Mouse (Mus musculus): ENCODE measurements around the gene Samd15. TPM values are rescaled to one million over a fixed set of nuclear protein-coding genes. Genes with fewer than 3 reads are reported as not detected.

Samd15 gene
- polyA plus RNA-seq, 1 experiment: 0.52 TPM

Other genes starting within 250 kb of the Samd15 start
- gene Zdhhc22, start 209.3 kb upstream of the Samd15 start, polyA plus RNA-seq (2012; ENCODE audit: insufficient read depth, insufficient read length, missing spikeins): not detected in 2 replicates
- gene Tmem63c, start 178.4 kb upstream of the Samd15 start, polyA plus RNA-seq (2012; ENCODE audit: insufficient read depth, insufficient read length, missing spikeins): not detected in 2 replicates
- not detected in 2 replicates for gene Ngb, start 97.2 kb upstream of the Samd15 start, polyA plus RNA-seq (2012; ENCODE audit: insufficient read depth, insufficient read length, missing spikeins)
- gene Gstz1, start 52.6 kb upstream of the Samd15 start, polyA plus RNA-seq (2012; ENCODE audit: insufficient read depth, insufficient read length, missing spikeins): 423 and 452 TPM in 2 replicates
- 3.9 and 4.7 TPM in 2 replicates for gene Pomt2, start 51.8 kb upstream of the Samd15 start, polyA plus RNA-seq (2012; ENCODE audit: insufficient read depth, insufficient read length, missing spikeins)
- gene Tmed8, start 731 bp downstream of the Samd15 start, polyA plus RNA-seq (2012; ENCODE audit: insufficient read depth, insufficient read length, missing spikeins): 2.7 and 4.1 TPM in 2 replicates
- gene Noxred1, start 39.0 kb downstream of the Samd15 start, polyA plus RNA-seq (2012; ENCODE audit: insufficient read depth, insufficient read length, missing spikeins): 0.71 and 1.3 TPM in 2 replicates
- gene Vipas39, start 66.5 kb downstream of the Samd15 start, polyA plus RNA-seq (2012; ENCODE audit: insufficient read depth, insufficient read length, missing spikeins): 24.3 and 30.8 TPM in 2 replicates
- 89.7 and 140 TPM in 2 replicates for gene Ahsa1, start 66.8 kb downstream of the Samd15 start, polyA plus RNA-seq (2012; ENCODE audit: insufficient read depth, insufficient read length, missing spikeins)
- not detected in 2 replicates for gene Ism2, start 100.0 kb downstream of the Samd15 start, polyA plus RNA-seq (2012; ENCODE audit: insufficient read depth, insufficient read length, missing spikeins)
- gene Sptlc2, start 188.6 kb downstream of the Samd15 start, polyA plus RNA-seq (2012; ENCODE audit: insufficient read depth, insufficient read length, missing spikeins): 10.4 and 25.5 TPM in 2 replicates
- gene Slirp, start 244.2 kb downstream of the Samd15 start, polyA plus RNA-seq (2012; ENCODE audit: insufficient read depth, insufficient read length, missing spikeins): 340 and 414 TPM in 2 replicates
- 3.7 and 4.3 TPM in 2 replicates for gene Alkbh1, start 244.3 kb downstream of the Samd15 start, polyA plus RNA-seq (2012; ENCODE audit: insufficient read depth, insufficient read length, missing spikeins)